Mouse (Mus musculus) liver, embryonic 14.5 days (tissue): Measurements from ENCODE around the gene Nnmt. TPM values are rescaled to one million over a fixed set of nuclear protein-coding genes. Genes with fewer than 3 reads are reported as not detected.

Experiments
- ATAC-seq: fragments of 200-750 bp; cut with Nextera tagmentation; 2 replicates; pipeline ENCODE4 v1.8.0; 2017; ENCODE audit warnings: moderate number of reproducible peaks, mild to moderate bottlenecking, moderate library complexity; ENCODE audit not compliant: insufficient read depth
- DNase-seq, 3 experiments: peaks; one replicate each; pipeline ENCODE4 v3.0.0-alpha.2; 2012 to 2013; ENCODE audit warnings: low read depth in 3 of 3, low spot score in 3 of 3
- H3K27ac ChIP-seq: fragments of 300-500 bp; sonication (generic); 2 replicates; pipeline ENCODE4 v1.5.1; 2014; ENCODE audit warnings: moderate library complexity, mild to moderate bottlenecking, control low read depth, inconsistent platforms
- H3K27me3 ChIP-seq: fragments of 300-500 bp; sonication (generic); 2 replicates; pipeline ENCODE4 v1.6.1; 2014; ENCODE audit warnings: mild to moderate bottlenecking, low read length, moderate library complexity; ENCODE audit not compliant: control insufficient read depth, insufficient read depth
- H3K36me3 ChIP-seq: fragments of 300-500 bp; sonication (generic); replicated peaks from 2 replicates; pipeline ENCODE4 v1.6.1; 2014; ENCODE audit warnings: low read depth; ENCODE audit not compliant: control insufficient read depth, insufficient read depth
- H3K4me1 ChIP-seq, 2 experiments: fragments of 200-500 bp in 1 of 2; fragments of 300-500 bp in 1 of 2; sonication (generic) in 1 of 2; replicated peaks; 2 replicates each; pipeline ENCODE4 v1.6.1; 2012 to 2014; ENCODE audit warnings: antibody characterized with exemption in 1 of 2, inconsistent platforms in 1 of 2, low read length in 1 of 2; ENCODE audit not compliant: control insufficient read depth in 2 of 2, insufficient read depth in 2 of 2
- H3K4me2 ChIP-seq: fragments of 300-500 bp; sonication (generic); 2 replicates; pipeline ENCODE4 v1.6.1; 2014; ENCODE audit warnings: low read depth, mild to moderate bottlenecking, control low read depth, moderate library complexity
- H3K4me3 ChIP-seq, 2 experiments: fragments of 200-500 bp in 1 of 2; fragments of 300-500 bp in 1 of 2; sonication (generic) in 1 of 2; 2 replicates each; pipeline ENCODE4 v1.5.1; 2012 to 2014; ENCODE audit warnings: low read depth in 2 of 2, low read length in 2 of 2, mild to moderate bottlenecking in 2 of 2, control low read depth in 1 of 2, inconsistent platforms in 1 of 2, moderate library complexity in 1 of 2; ENCODE audit not compliant: insufficient read depth in 1 of 2
- H3K9ac ChIP-seq: fragments of 300-500 bp; sonication (generic); replicated peaks from 2 replicates; pipeline ENCODE4 v1.6.1; 2014; ENCODE audit warnings: mild to moderate bottlenecking, control low read depth, moderate library complexity
- H3K9me3 ChIP-seq: fragments of 300-500 bp; sonication (generic); 2 replicates; pipeline ENCODE4 v1.6.1; 2016; ENCODE audit warnings: low read length, mixed read lengths; ENCODE audit not compliant: control insufficient read depth
- CTCF ChIP-seq: IDR thresholded peaks from 2 replicates; pipeline ENCODE4 v1.5.1; 2016; ENCODE audit warnings: antibody characterized with exemption, low read depth, control low read depth
- EP300 ChIP-seq: IDR thresholded peaks from 2 replicates; pipeline ENCODE4 v1.6.1; 2016; ENCODE audit warnings: antibody characterized with exemption, low read depth
- WGBS: fragments of 180-500 bp; shearing (Covaris S2); extraction: QIAGEN DNeasy Blood & Tissue Kit; methylation state at CpG from one replicate; pipeline ENCODE4 v1.1.7; 2014; ENCODE audit not compliant: insufficient replicate concordance; 5-methylcytosine and 5-hydroxymethylcytosine counted together
- polyA plus RNA-seq, 2 experiments: library from polyadenylated mRNA; depleted of rRNA in 1 of 2; stranded (reverse) in 1 of 2; unstranded in 1 of 2; fragments of >200 nt; fragmentation: Nextera tagmentation in 1 of 2; extraction: Ambion mirVana in 1 of 2; gene quantifications; 2 replicates each; pipeline versions ENCODE4 v1.2.1 to v1.2.3; 2012 to 2014

The Nnmt gene
- polyA plus RNA-seq, 2 experiments = 0.04 to 0.19 TPM

DNA sequence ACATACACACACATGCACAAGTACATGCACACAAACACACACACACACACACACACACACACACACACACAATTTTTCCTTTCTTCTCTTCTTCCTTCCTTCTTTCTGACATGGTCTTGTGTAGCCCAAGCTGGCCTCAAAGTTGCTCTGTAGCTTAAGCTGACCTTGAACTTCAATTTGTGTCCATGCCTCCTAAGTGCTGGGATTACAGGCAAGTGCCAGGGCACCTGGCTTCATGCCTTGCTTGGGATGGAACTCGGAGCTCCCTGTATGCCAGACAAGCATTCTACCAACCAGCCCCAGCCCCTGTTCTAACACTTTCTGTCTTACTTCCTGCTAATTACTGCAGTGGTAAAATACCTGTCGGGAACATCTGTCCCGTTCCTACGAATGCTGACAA is 8.3 kb upstream of the Nnmt start:
- Histone ChIP-seq H3K9me3 (no peaks in the 10 kb centered on the region), H3K4me1 (no peaks in the 10 kb centered on the region), H3K27me3 (no peaks in the 10 kb centered on the region), H3K9ac (no peak overlapping the region), H3K4me3 (no peak overlapping the region), H3K36me3 (no peaks in the 10 kb centered on the region), H3K27ac (no peak overlapping the region), H3K4me2 (no peak overlapping the region)
- no peak for ATAC-seq
- DNase-seq = no peak
- WGBS = 59% methylated on average over 4 of the region's 4 CpGs
- no peak for TF ChIP-seq EP300
- no peak for TF ChIP-seq CTCF

GRCm38 (mm10) chr9:48612542-48612941 is 7.6 kb upstream of the Nnmt start:
- no peak for TF ChIP-seq CTCF
- Histone ChIP-seq H3K36me3 (no peaks in the 10 kb centered on the region), H3K9ac (no peak overlapping the region), H3K4me1 (no peaks in the 10 kb centered on the region), H3K27me3 (no peaks in the 10 kb centered on the region), H3K27ac (no peak overlapping the region), H3K9me3 (no peaks in the 10 kb centered on the region), H3K4me3 (no peak overlapping the region), H3K4me2 (no peak overlapping the region)
- 59% methylated on average over 5 of the region's 5 CpGs for WGBS
- ATAC-seq (no peak), DNase-seq (no peak)

DNA sequence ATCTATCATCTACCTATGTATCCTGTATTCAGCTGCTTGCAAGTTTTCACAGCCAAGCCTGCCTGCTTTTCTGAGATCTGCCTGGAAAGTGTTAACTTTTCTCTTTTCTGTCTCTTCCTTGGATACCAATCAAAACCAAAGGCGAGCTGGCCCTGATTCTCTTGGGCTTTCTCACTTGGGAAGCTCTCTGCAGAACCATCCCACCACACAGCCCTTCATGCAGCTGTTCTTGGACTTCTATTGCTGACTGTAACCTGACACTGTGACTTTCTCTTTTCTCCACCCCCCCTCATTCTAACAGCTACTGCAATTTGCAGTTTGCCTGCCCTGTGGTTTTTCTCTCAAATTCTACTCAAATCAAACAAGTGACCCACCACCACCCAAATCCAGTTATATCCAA is 6.1 kb upstream of the Nnmt start:
- no peaks in the 10 kb centered on the region for H3K36me3 ChIP-seq
- no peaks in the 10 kb centered on the region for H3K9me3 ChIP-seq
- no peaks in the 10 kb centered on the region for H3K4me1 ChIP-seq
- H3K4me2 ChIP-seq = no peak overlapping the region
- no peaks in the 10 kb centered on the region for H3K27me3 ChIP-seq
- no peak overlapping the region for H3K4me3 ChIP-seq
- no peak for ATAC-seq
- WGBS = 30% methylated on average over 1 of the region's 1 CpGs
- no peak for TF ChIP-seq CTCF
- no peak for TF ChIP-seq EP300
- H3K27ac ChIP-seq = no peak overlapping the region
- DNase-seq = no peak
- H3K9ac ChIP-seq = no peak overlapping the region

DNA sequence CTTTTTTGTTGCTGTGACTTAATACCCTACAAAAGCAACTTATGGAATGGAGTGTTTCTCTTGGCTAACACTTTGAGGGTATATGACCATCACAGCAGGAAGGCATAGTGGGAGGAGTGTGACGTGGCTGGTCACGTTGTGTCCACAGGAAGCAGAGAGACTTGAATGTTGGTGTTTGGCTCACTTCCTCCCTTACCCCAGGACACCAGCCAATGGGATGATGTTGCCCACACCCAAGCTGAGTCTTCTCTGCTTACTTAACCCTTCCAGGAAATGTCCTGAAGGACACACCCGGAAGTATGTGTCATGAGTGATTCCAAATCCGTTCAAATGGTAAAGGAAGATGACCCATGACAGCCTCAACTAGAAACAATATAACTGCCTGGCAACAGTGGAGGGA is 4.8 kb upstream of the Nnmt start:
- no peak for DNase-seq
- H3K27me3 ChIP-seq = no peaks in the 10 kb centered on the region
- TF ChIP-seq EP300 = no peak
- TF ChIP-seq CTCF = no peak
- ATAC-seq = no peak
- H3K36me3 ChIP-seq = no peaks in the 10 kb centered on the region
- no peak overlapping the region for H3K27ac ChIP-seq
- H3K9me3 ChIP-seq = no peaks in the 10 kb centered on the region
- no peak overlapping the region for H3K4me3 ChIP-seq
- H3K4me2 ChIP-seq = no peak overlapping the region
- no peak overlapping the region for H3K9ac ChIP-seq
- H3K4me1 ChIP-seq = no peaks in the 10 kb centered on the region
- 32% methylated on average over 4 of the region's 4 CpGs for WGBS

DNA sequence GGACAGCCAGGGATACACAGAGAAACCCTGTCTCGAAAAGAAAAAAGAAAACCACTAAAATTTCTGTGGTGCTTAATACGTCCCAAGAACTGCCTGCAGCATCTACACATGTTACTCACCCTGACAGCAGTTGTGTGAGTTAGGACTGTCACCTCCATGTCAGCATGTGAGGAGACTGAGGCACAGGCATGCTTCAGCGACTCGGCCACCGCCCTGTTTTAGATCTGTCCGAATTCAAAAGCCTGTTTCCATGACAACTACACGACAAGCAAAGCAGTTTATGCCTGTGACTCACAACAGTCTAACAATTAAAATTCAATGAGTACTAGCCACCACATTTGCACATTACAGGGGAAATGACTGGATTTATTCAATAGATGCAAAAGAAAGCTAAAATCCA is 2.5 kb upstream of the Nnmt start:
- ATAC-seq (no peak), DNase-seq (no peak)
- no peak overlapping the region for H3K4me2 ChIP-seq
- 54% methylated on average over 7 of the region's 7 CpGs for WGBS
- H3K9ac ChIP-seq = no peak overlapping the region
- no peaks in the 10 kb centered on the region for H3K4me1 ChIP-seq
- H3K36me3 ChIP-seq = no peaks in the 10 kb centered on the region
- TF ChIP-seq CTCF (no peak), EP300 (no peak)
- no peak overlapping the region for H3K27ac ChIP-seq
- no peaks in the 10 kb centered on the region for H3K27me3 ChIP-seq
- no peaks in the 10 kb centered on the region for H3K9me3 ChIP-seq
- H3K4me3 ChIP-seq = no peak overlapping the region

DNA sequence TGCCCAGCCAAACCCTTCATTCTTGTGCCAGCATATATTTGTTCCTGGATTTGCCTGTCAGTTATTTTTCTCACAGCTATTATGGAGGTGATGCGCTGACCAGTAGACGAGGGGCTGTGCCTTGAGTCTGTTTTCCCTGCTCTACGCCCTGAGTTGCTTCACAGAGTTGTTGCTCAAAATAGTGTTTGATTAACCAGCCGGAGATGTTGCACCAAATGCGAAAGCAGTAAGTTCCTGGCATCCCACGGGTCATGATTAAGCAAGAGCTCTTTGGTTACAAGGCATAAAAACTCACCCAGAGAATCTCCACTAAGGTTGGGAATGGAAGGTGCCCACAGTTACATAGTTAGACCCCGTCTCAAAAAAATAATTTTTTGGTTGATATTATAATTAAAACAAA is 1.2 kb upstream of the Nnmt start:
- H3K27me3 ChIP-seq = no peaks in the 10 kb centered on the region
- no peak overlapping the region for H3K4me3 ChIP-seq
- H3K36me3 ChIP-seq = no peaks in the 10 kb centered on the region
- DNase-seq (no peak), ATAC-seq (no peak)
- no peaks in the 10 kb centered on the region for H3K9me3 ChIP-seq
- no peak overlapping the region for H3K27ac ChIP-seq
- H3K4me2 ChIP-seq = no peak overlapping the region
- H3K9ac ChIP-seq = no peak overlapping the region
- H3K4me1 ChIP-seq = no peaks in the 10 kb centered on the region
- TF ChIP-seq EP300 (no peak), CTCF (no peak)
- 59% methylated on average over 7 of the region's 7 CpGs for WGBS
